Mouse (Mus musculus) cerebellum, adult 2 months (tissue): Measurements from ENCODE around the gene Foxo3. TPM values are rescaled to one million over a fixed set of nuclear protein-coding genes. Genes with fewer than 3 reads are reported as not detected.

Source experiments
- DNase-seq, 2 experiments: peaks; one replicate each; pipeline ENCODE4 v3.0.0; 2021
- H3K27ac ChIP-seq: fragments of 200-500 bp; 2 replicates; pipeline ENCODE4 v1.5.1; 2012; ENCODE audit warnings: low read length, control low read depth, inconsistent platforms; ENCODE audit not compliant: insufficient read depth
- H3K27me3 ChIP-seq: fragments of 200-500 bp; 2 replicates; pipeline ENCODE4 v1.6.1; 2012; ENCODE audit warnings: inconsistent platforms, mild to moderate bottlenecking, low read length, moderate library complexity; ENCODE audit not compliant: control insufficient read depth, insufficient read depth
- H3K4me1 ChIP-seq: fragments of 200-500 bp; 2 replicates; pipeline ENCODE4 v1.6.1; 2011; ENCODE audit warnings: low read length; ENCODE audit not compliant: control insufficient read depth, insufficient read depth
- H3K4me3 ChIP-seq: fragments of 200-500 bp; replicated peaks from 2 replicates; pipeline ENCODE3; 2011; ENCODE audit warnings: mild to moderate bottlenecking, low read depth, low read length, control low read depth; ENCODE audit not compliant: insufficient read depth
- CTCF ChIP-seq: fragments of 200-500 bp; IDR thresholded peaks from 2 replicates; pipeline ENCODE4 v1.5.1; 2011; ENCODE audit warnings: low read depth, mild to moderate bottlenecking, control low read depth, low read length, moderate library complexity, borderline replicate concordance; ENCODE audit not compliant: insufficient read depth
- POLR2A ChIP-seq: fragments of 200-500 bp; IDR thresholded peaks from 2 replicates; pipeline ENCODE4 v1.6.1; 2011; ENCODE audit warnings: low read length, control low read depth, borderline replicate concordance; ENCODE audit not compliant: insufficient read depth
- WGBS: fragments of 180-500 bp; shearing (Covaris S2); methylation state at CpG from one replicate; pipeline ENCODE4 v1.1.7; 2018; 5-methylcytosine and 5-hydroxymethylcytosine counted together
- polyA plus RNA-seq: library from polyadenylated mRNA; depleted of rRNA; stranded (reverse); fragments of >200 nt; gene quantifications from 2 replicates; pipeline ENCODE4 v1.2.3, GENCODE M21; 2012

The Foxo3 gene
- polyA plus RNA-seq, 1 experiment, result 50.5 TPM

DNA sequence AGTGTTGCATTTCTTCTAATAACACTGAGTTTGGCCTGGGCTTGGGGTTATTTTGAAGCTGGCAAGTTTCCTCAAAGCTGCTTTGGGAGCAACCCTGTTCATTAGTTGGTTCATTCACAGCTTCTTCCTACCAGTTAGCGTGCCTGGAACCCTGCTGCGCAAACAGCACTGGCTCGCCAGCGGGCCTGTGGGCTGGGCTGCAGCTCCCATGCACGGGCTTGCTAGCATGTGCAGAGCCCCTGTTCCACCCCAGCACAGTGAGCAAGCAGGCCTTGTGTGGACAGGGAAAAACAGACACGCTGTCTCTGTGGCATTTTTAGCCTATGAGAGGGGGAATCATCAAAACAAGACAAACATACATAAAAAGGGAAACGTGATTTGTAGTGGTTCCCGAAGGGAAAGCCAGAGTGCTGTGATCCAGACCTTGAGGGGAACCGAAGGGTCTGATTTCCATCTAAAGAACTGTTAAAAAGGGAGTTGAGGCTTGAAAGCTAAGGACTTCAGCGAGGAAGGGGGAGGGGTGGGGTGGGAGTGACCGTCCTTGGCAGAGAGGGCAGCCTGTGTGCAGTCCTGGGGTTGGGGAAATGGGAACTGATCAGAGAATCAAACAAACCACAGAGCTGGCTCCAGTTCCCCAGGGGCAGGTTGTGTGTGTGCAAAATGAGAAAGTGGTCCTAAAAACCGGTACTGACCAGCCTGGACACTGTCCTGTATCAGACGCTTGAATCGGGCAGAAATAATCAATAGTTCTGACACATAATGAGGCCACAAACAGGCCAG, 123.9 kb downstream of the Foxo3 start:
- Histone ChIP-seq H3K27ac (no peak overlapping the region), H3K4me3 (no peak overlapping the region), H3K27me3 (no peaks in the 10 kb centered on the region; the same call in 1 of the 2 replicates), H3K4me1 (peaks cover 5% of the 10 kb centered on the region; the same call in 1 of the 2 replicates)
- 56% methylated on average over 14 of the region's 14 CpGs for WGBS
- TF ChIP-seq CTCF (no peak), POLR2A (no peak)
- peak; percentile 32 to 35 for DNase-seq

DNA sequence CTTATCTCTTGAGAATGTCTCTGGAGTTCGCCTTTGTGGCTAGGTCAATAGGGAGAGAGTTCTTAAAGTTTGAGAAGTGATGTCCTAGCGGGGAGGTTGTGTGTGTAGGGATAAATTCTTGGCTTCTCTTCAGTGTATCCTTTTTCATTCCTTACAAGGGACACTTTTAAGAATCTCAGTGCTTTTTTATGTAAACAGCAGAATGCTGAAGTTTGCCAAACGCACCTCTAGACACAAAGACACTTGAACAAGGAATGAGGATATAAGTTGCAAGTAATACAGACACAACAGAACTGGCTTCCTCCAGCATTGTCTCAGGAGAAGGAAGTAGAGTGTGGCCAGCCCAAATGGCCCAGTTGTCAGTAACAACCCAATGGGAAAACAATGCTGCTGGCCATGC, 126.8 kb downstream of the Foxo3 start:
- 95% methylated on average over 3 of the region's 3 CpGs for WGBS
- Histone ChIP-seq H3K4me1 (peaks cover 5% of the 10 kb centered on the region), H3K4me3 (no peak overlapping the region), H3K27ac (no peak overlapping the region), H3K27me3 (no peaks in the 10 kb centered on the region; the same call in 1 of the 2 replicates)
- TF ChIP-seq CTCF (no peak), POLR2A (no peak)
- DNase-seq, result no peak

DNA sequence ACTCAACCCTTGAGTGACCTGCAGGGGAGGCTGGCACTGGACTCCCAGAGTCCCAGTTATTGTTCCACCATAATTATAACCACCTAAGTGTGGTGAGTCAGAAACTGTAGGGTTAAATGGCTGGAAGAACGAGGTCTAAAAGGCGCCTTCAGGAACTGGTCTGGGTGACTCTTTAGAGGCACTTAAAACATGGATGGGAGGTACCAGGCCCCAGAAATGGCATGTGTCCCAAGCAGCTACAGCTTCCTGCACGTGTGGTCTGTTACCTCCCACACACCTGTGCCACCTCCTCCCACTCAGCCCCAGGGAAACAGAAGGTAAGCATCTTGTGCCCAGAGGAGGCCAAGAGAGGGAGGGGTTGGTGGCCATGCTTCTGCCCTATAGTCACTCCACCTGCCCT, 128.2 kb downstream of the Foxo3 start:
- TF ChIP-seq CTCF (no peak), POLR2A (no peak)
- H3K4me1 ChIP-seq, result peaks cover 5% of the 10 kb centered on the region
- WGBS, result 62% methylated on average over 3 of the region's 3 CpGs
- no peak overlapping the region for H3K4me3 ChIP-seq
- no peaks in the 10 kb centered on the region; the same call in 1 of the 2 replicates for H3K27me3 ChIP-seq
- DNase-seq, result peak in 1 of 2 experiments; percentile 43
- no peak overlapping the region for H3K27ac ChIP-seq

DNA sequence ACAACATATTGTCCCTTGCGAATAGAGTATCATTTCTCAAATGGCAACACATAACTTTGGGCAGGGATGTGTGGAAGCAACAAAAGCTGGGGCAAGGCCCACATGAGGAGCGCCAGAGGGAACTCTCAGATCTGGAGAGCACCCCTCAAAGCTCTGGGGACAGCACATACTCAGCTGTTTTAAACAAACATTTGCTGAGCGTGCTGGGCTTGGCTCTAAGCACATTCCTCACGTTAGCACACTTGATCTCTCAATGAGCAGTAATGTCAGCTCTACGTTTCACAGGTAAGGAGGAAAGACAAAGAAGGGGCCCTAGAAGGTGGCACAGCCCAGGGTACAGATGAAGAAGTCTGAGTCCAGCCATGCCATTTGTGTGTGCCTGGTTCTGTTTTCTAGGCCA, 131.3 kb downstream of the Foxo3 start:
- WGBS, result 90% methylated on average over 5 of the region's 5 CpGs

DNA sequence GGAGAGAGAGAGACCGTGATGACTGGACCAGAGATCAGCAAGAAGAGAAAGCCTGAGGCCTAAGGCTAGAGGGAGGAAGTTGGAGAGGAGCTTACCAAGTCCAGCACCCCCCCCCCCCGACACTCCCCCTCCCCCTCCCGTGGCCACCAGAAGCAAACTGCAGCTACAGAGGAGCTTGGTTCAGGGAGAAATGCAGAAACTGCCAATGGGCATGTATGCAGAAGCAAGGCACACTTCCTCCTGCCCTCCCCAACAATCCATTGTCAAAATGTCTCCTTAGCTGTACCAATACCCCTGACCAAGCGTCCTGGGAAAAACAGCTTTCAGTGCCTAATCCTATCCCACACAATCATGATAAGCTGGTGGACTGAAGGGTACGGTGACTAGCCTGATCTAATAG, 131.8 kb downstream of the Foxo3 start:
- TF ChIP-seq POLR2A (no peak), CTCF (no peak)
- 73% methylated on average over 5 of the region's 5 CpGs for WGBS
- Histone ChIP-seq H3K4me1 (peaks cover 5% of the 10 kb centered on the region), H3K4me3 (no peak overlapping the region), H3K27me3 (no peaks in the 10 kb centered on the region), H3K27ac (no peak overlapping the region)
- DNase-seq, result no peak

More for the DNA sequence above, 131.3 kb downstream of the Foxo3 start:
- H3K27ac ChIP-seq, result no peak overlapping the region
- TF ChIP-seq POLR2A, result no peak
- TF ChIP-seq CTCF, result no peak
- H3K4me3 ChIP-seq, result no peak overlapping the region
- peaks cover 5% of the 10 kb centered on the region for H3K4me1 ChIP-seq
- DNase-seq, result no peak
- no peaks in the 10 kb centered on the region for H3K27me3 ChIP-seq

DNA sequence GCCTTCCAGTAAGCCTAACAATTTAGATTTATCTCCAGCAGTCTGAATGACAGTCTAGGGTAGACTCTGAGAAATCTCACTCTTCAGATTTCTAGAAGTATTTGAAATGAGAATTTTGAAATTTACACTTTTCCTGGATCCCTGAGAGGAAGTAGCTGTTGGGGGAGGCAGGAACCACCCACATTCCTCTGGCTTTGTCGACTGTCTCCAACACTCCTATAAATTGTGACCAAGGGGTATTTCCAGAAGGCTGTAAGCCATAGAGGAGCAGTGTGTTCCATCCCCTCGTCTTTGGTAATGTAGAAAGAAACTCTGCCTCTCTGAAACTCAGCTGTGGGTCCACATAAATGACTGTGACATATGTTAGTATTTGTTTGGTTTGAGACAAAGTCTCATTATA, 132.4 kb downstream of the Foxo3 start:
- WGBS, result 83% methylated on average over 2 of the region's 2 CpGs
- no peak for TF ChIP-seq POLR2A
- TF ChIP-seq CTCF, result no peak
- no peak for DNase-seq

DNA sequence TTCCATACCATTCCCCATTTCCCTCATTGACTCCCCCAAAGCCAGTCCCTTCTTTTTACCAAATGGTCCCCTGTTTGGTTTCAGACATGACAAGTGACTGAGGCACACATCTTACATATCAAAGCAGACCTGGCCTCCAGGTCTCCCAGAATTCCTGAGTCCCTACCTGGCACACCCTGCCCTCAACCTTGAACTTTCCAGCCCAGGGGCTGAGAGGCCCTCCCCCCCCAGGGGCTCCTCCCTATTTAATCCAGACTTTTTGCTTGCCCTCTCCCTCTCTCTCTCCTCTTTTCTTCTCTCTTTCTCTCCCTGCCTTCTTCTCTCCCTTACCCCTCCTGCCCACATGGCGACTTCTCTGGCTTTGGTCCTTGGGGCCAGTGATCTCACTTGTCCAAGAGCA, 133.8 kb downstream of the Foxo3 start:
- no peak for DNase-seq
- WGBS, result 95% methylated on average over 1 of the region's 1 CpGs
- TF ChIP-seq CTCF (no peak), POLR2A (no peak)
- Histone ChIP-seq H3K4me1 (no peaks in the 10 kb centered on the region; the same call in 1 of the 2 replicates), H3K27me3 (no peaks in the 10 kb centered on the region), H3K27ac (no peak overlapping the region), H3K4me3 (no peak overlapping the region)

More for the DNA sequence above, 132.4 kb downstream of the Foxo3 start:
- H3K27me3 ChIP-seq, result no peaks in the 10 kb centered on the region
- peaks cover 5% of the 10 kb centered on the region for H3K4me1 ChIP-seq
- no peak overlapping the region for H3K4me3 ChIP-seq
- H3K27ac ChIP-seq, result no peak overlapping the region

DNA sequence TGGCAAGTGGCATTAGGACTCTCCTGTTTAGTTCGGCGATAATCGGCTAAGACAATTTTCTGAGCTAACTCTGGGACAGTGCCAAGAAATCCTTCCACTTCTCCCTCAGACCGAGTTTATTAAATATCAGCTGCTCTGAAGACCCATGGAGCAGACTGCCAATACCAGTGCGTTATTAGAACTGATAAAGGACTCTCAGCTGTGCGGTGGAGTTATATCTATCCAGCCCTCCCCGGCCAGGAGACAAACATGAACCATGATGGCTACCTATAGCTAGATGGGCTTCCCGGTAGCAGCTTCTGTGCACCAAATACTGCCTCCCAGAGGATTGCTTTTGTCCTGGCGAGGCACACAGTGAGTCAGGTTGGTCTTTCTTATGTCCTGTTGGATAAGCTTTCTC, 134.5 kb downstream of the Foxo3 start:
- Histone ChIP-seq H3K4me3 (no peak overlapping the region), H3K27ac (no peak overlapping the region), H3K4me1 (no peaks in the 10 kb centered on the region; the same call in 1 of the 2 replicates), H3K27me3 (no peaks in the 10 kb centered on the region)
- TF ChIP-seq CTCF, result no peak
- no peak for TF ChIP-seq POLR2A
- DNase-seq, result no peak
- WGBS, result 48% methylated on average over 9 of the region's 9 CpGs
